7 mouse cellular contexts compared by ENCODE assay signal in genomic region chr10:99171961-99172497, GRCm38 (mm10). TPM values are rescaled to one million over a fixed set of nuclear protein-coding genes. Genes with fewer than 3 reads are reported as not detected.
DNase-seq lines count a peak whose midpoint lies in the region; ATAC-seq and TF ChIP-seq lines count a peak whose summit lies in the region.

No protein-coding gene starts in this region.

- H3K9ac ChIP-seq in hindbrain, embryonic 12.5 days, result no peak overlapping the region
- no peak overlapping the region for H3K9ac ChIP-seq in limb, embryonic 12.5 days (replicated peaks)

- 17% methylated on average over 12 of the region's 12 CpGs for WGBS in hindbrain, embryonic 12.5 days
- WGBS in limb, embryonic 12.5 days, result 11% methylated on average over 12 of the region's 12 CpGs
- WGBS in midbrain, embryonic 10.5 days, result 34% methylated on average over 12 of the region's 12 CpGs

- H3K4me3 ChIP-seq in gastrocnemius, adult 2 months, result peak overlapping the region; percentile 50
- no peak overlapping the region for H3K4me3 ChIP-seq in hindbrain, embryonic 12.5 days
- H3K4me3 ChIP-seq in limb, embryonic 12.5 days (replicated peaks), result no peak overlapping the region
- no peak overlapping the region for H3K4me3 ChIP-seq in midbrain, embryonic 10.5 days

- ATAC-seq in hindbrain, embryonic 12.5 days (ENCODE audit: low FRiP score), result peak; percentile 56; the same call in 1 of the 2 replicates
- ATAC-seq in limb, embryonic 12.5 days (ENCODE audit: insufficient number of reproducible peaks, insufficient read depth, low FRiP score, low TSS enrichment, low read depth), result 0 out of 2 replicates have a peak, but pooled peaks have one; percentile 57

- H3K27me3 ChIP-seq in hindbrain, embryonic 12.5 days, result no peaks in the 10 kb centered on the region
- H3K27me3 ChIP-seq in limb, embryonic 12.5 days, result no peaks in the 10 kb centered on the region
- no peaks in the 10 kb centered on the region for H3K27me3 ChIP-seq in midbrain, embryonic 10.5 days (ENCODE audit: low read depth, poor library complexity, severe bottlenecking)

- TF ChIP-seq CTCF in gastrocnemius, adult 2 months (IDR thresholded peaks at IDR 0.05), result no peak

- intact Hi-C loops in gastrocnemius, adult 2 months (cut with DNase I), result no loop called here

- H3K36me3 ChIP-seq in hindbrain, embryonic 12.5 days, result peaks cover 4% of the 10 kb centered on the region; the same call in 1 of the 2 replicates
- H3K36me3 ChIP-seq in limb, embryonic 12.5 days, result no peaks in the 10 kb centered on the region
- H3K36me3 ChIP-seq in midbrain, embryonic 10.5 days, result no peaks in the 10 kb centered on the region; the same call in 1 of the 2 replicates

- DNase-seq in MN1 (ENCODE audit: low spot score), result peak; percentile 29
- peak; percentile 50 to 60 for DNase-seq in adrenal gland, postnatal 36 days
- peak; percentile 69 for DNase-seq in gastrocnemius, adult 2 months
- peak; percentile 57 for DNase-seq in midbrain, embryonic 10.5 days (ENCODE audit: low spot score)
- DNase-seq in testis, postnatal 10 days (ENCODE audit: low spot score), result peak; percentile 58

- no peaks in the 10 kb centered on the region for H3K9me3 ChIP-seq in hindbrain, embryonic 12.5 days (replicated peaks)
- no peaks in the 10 kb centered on the region for H3K9me3 ChIP-seq in limb, embryonic 12.5 days
- no peaks in the 10 kb centered on the region for H3K9me3 ChIP-seq in midbrain, embryonic 10.5 days (replicated peaks)

- H3K4me1 ChIP-seq in hindbrain, embryonic 12.5 days, result peaks cover 11% of the 10 kb centered on the region
- peaks cover 22% of the 10 kb centered on the region for H3K4me1 ChIP-seq in limb, embryonic 12.5 days (replicated peaks)
- peaks cover 24% of the 10 kb centered on the region for H3K4me1 ChIP-seq in midbrain, embryonic 10.5 days

- H3K4me2 ChIP-seq in hindbrain, embryonic 12.5 days (replicated peaks), result peak overlapping the region; percentile 29
- peak overlapping the region; percentile 28 for H3K4me2 ChIP-seq in limb, embryonic 12.5 days

- H3K27ac ChIP-seq in gastrocnemius, adult 2 months, result peak overlapping the region; percentile 70
- H3K27ac ChIP-seq in hindbrain, embryonic 12.5 days, result peak overlapping the region; percentile 48; the same call in 1 of the 2 replicates
- H3K27ac ChIP-seq in limb, embryonic 12.5 days, result peak overlapping the region; percentile 58; the same call in 1 of the 2 replicates
- H3K27ac ChIP-seq in midbrain, embryonic 10.5 days (replicated peaks), result peak overlapping the region; percentile 74

RNA-seq across cellular contexts. Expression of gene Phxr2, which starts 45.9 kb away (rescaled TPM):
- total RNA-seq in adrenal gland, postnatal 36 days (2021), result not detected
- total RNA-seq in gastrocnemius, adult 2 months (2021), result not detected
- 0.18 TPM in 1 of 2 replicates, not detected in the other for polyA plus RNA-seq in hindbrain, embryonic 12.5 days (2016; fragmentation: Nextera tagmentation; extraction: Ambion mirVana)
- 0.18 TPM in 1 of 2 replicates, not detected in the other for polyA plus RNA-seq in limb, embryonic 12.5 days (2016; fragmentation: Nextera tagmentation; extraction: Ambion mirVana)
- polyA plus RNA-seq in midbrain, embryonic 10.5 days (2016; fragmentation: Nextera tagmentation; extraction: Ambion mirVana), result 0.11 and 0.23 TPM in 2 replicates
